Mouse (Mus musculus) bone marrow, adult 2 months (tissue): ENCODE results near the gene Pgls.

Experiments used
- CTCF ChIP-seq: fragments of 200-500 bp; IDR thresholded peaks from 2 replicates; pipeline ENCODE4 v1.5.1; 2011; ENCODE audit warnings: low read length, control low read depth; ENCODE audit not compliant: control insufficient read depth, insufficient read depth
- POLR2A ChIP-seq: fragments of 200-500 bp; IDR thresholded peaks from 2 replicates; pipeline ENCODE4 v1.6.1; 2011; ENCODE audit warnings: low read depth, mild to moderate bottlenecking, control low read depth, low read length, borderline replicate concordance; ENCODE audit not compliant: control insufficient read depth

- TF ChIP-seq CTCF (no peak), POLR2A (no peak)
These were observed 959 bp upstream of the Pgls start for GRCm38 (mm10) chr8:71591017-71591416.
